Mouse (Mus musculus) embryo, embryonic 11.5 days (tissue): ENCODE data around the gene Synj2.

Experiments used
- DNase-seq: peaks from one replicate; pipeline ENCODE4 v3.0.0-alpha.2; 2012; ENCODE audit warnings: low read depth, low spot score

Synj2 gene

GRCm38 (mm10) chr17:5941230-5942043, at the start of gene Synj2:
Gene Synj2 (plus strand): TSS chr17:5941280.
- DNase-seq, result no peak

DNA sequence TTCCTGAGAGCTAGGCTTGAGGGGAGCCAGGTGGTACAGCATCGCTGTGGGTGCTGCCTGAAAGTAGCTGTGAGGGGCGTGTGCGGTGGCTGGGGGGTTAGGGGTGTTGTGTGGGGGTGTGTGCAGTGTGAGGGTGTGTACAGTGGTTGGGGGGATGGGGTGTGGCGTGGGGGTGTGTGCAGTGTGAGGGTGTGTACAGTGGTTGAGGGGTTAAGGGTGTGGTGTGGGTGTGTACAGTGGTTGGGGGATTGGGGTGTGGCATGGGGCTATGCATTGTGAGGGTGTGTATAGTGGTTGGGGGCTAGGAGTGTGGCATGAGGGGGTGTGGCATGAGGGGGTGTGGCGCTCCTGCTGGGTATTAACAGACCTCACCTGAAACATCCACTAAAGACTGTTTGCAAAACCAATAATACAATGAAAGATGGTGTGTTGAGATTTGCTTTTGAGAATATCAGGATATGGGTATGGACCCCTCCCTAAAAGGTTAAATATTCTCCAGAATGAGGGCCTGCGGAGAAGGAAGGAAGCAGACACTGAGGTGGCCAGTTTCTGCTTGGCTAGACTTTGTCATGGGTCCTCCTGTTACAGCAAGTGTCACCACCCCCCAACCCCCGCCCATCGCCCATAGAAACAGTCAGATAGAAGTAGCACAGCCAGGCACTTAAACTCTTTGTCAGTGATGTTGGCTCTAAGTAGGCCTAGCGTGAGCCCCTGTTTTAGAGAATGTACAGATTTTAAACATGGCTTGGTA, 49.0 kb upstream of the Synj2 start:
- no peak for DNase-seq

DNA sequence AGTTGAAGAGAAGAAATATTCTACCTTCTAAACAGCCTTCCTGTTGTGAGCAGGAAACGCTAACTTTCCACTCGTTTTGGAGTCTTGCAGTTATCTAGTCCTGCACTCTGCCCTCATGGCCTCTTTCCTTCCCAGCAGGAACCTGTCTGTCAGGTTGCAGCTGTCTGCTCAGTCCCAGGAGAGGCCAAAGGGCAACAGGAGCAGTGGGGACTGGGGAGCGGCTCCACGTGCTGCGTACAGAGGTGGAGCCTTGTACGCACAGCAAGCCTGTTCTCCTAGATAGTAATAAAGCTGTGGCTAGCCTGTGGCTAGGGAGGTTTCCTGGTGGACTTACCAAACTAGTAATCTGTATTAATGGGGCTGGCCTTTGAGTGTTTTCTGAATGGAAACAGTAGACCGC, 48.0 kb upstream of the Synj2 start:
- no peak for DNase-seq

- no peak for DNase-seq
Observed at GRCm38 (mm10) chr17:5893574-5894148, 47.4 kb upstream of the Synj2 start.

GRCm38 (mm10) chr17:5896066-5896465, 45.0 kb upstream of the Synj2 start:
- no peak for DNase-seq

GRCm38 (mm10) chr17:5896607-5897006, 44.5 kb upstream of the Synj2 start:
- DNase-seq, result no peak

GRCm38 (mm10) chr17:5897326-5898200, 43.5 kb upstream of the Synj2 start:
- DNase-seq, result no peak

- DNase-seq, result no peak
Observed at GRCm38 (mm10) chr17:5899251-5899650, 41.8 kb upstream of the Synj2 start.

DNA sequence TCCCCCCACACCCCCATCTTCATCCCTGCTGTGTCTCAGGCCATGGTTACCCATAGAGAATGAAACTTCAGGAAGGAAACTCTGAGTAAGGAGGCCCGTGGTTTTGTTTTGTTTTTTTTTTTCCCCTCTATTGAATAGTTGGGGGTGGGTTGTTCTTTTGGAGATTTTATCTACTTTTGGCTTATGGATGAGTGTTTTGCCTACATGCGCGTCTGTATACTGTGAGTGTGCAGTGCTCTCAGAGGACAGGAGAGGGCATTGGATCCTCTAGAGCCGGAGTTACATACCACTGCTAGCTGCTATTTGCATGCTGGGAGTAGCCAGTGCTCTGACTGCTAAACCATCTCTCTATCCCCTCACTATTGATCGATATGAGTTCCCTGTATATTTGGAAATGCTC, 39.7 kb upstream of the Synj2 start:
- DNase-seq, result no peak

DNA sequence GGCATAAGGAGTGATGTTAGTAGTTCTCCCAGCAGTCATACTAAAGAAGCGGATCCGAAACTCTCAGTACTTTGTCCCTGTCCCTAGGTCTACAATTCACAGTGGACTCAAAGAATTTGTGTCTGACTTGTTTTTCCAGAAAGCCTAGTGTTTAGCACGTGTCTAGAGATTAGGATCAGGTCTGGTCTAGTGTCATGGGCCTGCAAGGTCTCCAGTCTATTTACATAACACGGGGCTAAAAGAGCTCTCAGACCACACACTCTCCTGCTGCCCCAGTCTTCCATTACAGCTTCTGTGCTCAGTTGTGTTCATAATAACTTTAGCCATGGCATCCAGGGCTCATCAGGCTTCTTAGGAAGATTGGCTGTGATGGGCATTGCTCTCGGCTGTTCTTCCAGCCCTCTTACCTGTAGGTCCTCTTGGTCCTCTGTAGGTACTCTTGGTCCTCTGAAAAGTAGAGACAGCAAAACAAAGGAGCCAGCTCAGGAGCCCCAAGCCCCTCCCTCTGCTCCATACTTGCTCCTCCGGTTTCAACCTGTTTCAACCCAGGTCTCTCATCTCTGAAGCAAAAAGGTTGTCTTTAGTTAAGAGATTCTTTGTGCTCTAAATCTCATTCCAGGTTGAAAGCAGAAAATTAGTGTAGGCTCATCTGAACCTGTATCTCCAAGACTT, 37.3 kb upstream of the Synj2 start:
- DNase-seq, result no peak

DNA sequence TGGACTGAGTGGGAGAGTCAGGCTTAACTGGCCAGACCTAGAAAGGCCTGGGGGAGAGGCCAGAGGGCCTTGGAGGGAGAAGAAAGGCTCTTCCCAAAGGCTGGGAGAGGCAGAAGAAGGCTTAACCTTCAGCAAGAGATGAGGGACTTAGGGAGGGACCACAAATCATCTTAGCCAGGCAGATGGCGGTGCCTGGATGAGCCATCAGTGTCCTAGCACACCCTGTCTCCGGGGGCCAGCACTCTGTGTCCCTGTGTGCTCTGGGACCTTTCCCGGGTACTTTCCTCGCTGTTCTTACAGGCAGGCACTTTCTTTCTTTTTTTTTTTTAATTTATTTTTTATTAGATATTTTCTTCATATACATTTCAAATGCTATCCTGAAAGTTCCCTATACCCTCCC, 31.4 kb upstream of the Synj2 start:
- DNase-seq, result no peak

- no peak for DNase-seq
Observed at GRCm38 (mm10) chr17:5911591-5911990, 29.5 kb upstream of the Synj2 start.

DNA sequence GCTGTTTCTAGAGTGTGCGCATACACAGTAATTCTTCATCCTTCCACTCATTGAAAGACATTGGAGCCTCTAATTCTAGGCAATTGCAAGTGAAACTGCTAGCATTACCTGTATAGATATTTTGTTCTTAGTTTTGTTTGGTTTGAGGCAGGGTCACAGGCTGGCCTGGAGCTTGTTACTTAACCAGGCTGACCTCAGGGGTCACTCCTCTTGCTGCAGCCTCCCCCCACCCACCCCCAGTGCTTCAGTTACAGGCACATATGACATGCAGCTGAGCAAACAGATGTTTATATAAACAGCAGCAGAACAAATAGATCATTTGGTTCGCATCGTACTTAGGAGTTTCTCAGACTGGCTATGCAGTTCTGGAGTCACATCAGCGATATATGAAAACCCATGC, 28.3 kb upstream of the Synj2 start:
- DNase-seq, result no peak

- DNase-seq, result no peak
Observed at GRCm38 (mm10) chr17:5914217-5914616, 26.9 kb upstream of the Synj2 start.

GRCm38 (mm10) chr17:5921954-5922353, 19.1 kb upstream of the Synj2 start:
- no peak for DNase-seq

DNA sequence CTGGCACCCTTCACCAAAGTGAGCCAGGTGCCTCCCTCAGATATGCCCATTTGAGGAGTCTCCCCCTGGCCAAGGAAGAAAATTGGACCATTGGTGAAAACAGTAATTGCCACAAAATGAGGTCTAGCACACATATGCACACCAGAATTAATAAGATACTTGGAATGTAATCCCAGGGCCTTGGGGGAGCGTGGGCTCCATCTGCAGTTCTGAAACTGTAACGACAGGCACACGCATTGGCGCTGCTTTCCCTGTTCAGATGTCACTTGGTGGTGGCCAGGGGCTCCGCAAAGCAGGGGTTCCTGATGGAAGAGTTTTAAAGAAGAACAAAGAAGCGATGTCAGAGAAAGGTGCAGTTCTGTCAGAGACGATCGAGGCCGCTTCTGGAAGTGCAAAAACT, 17.8 kb upstream of the Synj2 start:
- DNase-seq, result no peak

GRCm38 (mm10) chr17:5924238-5924637, 16.8 kb upstream of the Synj2 start:
- no peak for DNase-seq

DNA sequence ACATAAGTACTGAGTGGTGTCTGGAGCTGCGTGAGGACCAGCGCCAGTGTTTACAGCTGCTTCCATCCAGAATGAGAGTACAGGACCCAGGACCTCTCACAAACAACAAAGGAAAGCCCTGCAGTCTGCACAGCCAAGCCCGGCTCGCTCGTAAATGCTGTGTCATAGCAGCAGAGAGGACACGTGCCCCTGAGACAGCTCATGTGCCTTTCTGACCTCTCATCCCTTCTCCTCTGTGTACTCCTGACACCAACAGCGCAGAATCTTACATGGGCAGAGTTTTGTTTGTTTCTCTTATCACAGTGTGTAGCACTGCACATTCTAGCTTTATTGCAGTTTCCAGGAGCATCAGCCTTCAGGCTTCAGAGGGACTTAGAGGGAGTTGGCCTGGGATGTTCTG, 14.4 kb upstream of the Synj2 start:
- DNase-seq, result no peak

GRCm38 (mm10) chr17:5929031-5929430, 12.0 kb upstream of the Synj2 start:
- DNase-seq, result no peak

GRCm38 (mm10) chr17:5932161-5932560, 8.9 kb upstream of the Synj2 start:
- no peak for DNase-seq
